Mouse (Mus musculus): ENCODE measurements around the gene Shc2.

DNA sequence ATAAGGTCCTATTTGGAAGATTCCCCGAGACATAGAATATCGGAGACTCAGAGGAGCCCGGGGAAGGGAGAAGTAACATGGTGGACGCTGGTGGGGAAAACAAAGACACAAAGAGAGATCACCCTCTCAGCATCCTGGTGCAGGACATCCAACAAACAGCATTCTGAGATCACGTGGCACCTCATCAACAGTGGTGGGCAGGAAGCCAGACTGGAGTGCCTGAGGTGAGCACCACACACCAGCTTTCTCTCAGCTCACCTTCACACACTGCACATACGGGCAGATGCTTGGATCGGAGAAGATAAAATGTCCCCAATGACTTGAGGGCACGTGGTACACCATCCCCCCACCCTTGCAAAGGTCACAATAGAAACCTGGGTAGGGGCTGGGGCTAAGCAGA is 1.4 kb downstream of the Shc2 start:
- TF ChIP-seq CTCF (IDR thresholded peaks at IDR 0.05; ENCODE audit: extremely low read depth, insufficient read length, insufficient replicate concordance, low read depth, low read length) (no peak), POLR2A (IDR thresholded peaks at IDR 0.05; ENCODE audit: low read depth, low read length) (no peak)
